Mouse (Mus musculus): ENCODE data around the gene Proca1. TPM values are rescaled to one million over a fixed set of nuclear protein-coding genes. Genes with fewer than 3 reads are reported as not detected.

Proca1 gene
- polyA plus RNA-seq, 1 experiment from 2014 or later: 2.4 TPM

- ATAC-seq (ENCODE audit: low read depth): no peak
- Histone ChIP-seq H3K27me3 (replicated peaks; ENCODE audit: control insufficient read depth, insufficient read depth, low read length) (no peaks in the 10 kb centered on the region), H3K9me3 (ENCODE audit: control insufficient read depth, low read length) (no peaks in the 10 kb centered on the region), H3K9ac (ENCODE audit: low read depth, low read length) (no peak overlapping the region), H3K4me2 (ENCODE audit: low read depth, low read length) (no peak overlapping the region), H3K27ac (replicated peaks; ENCODE audit: low read depth, low read length) (no peak overlapping the region), H3K4me3 (ENCODE audit: low read depth, low read length) (no peak overlapping the region), H3K36me3 (ENCODE audit: control insufficient read depth, insufficient read depth, low read length) (peaks cover 99% of the 10 kb centered on the region), H3K4me1 (ENCODE audit: control insufficient read depth, insufficient read depth, low read length) (no peaks in the 10 kb centered on the region)
- 91% methylated on average over 14 of the region's 14 CpGs for WGBS
- DNase-seq (ENCODE audit: low spot score): no peak
Measured at GRCm38 (mm10) chr11:78213086-78213817, 20.1 kb downstream of the Proca1 start.

DNA sequence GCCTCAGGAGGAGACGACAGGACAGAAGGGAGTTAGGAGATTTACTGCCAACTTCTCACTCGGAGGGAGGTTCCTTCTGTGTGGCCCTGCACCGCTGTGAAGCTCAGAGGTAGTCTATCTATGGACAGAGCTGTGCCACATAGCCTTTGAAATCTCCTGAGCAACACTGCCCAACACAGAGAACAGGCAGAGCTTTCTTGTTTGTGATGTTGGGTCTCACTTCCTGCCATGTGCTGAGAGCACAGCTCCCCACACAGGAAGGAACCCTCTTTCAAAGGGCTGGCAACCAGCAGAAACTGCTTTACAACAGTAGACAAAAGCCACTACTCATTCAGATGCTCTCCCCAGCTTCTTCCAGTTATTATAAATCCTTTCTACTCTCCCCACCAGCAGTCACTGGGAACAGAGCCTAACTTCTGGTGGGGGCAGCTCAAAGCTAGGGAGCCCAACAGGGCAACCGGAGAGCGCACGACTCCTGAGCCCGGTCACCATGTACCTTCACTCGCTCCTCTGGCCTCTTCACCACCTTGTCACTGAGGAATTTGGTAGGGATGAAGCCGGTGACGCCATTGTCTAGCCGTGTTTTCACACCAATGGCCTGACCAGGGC lies 22.6 kb downstream of the Proca1 start:
- no peaks in the 10 kb centered on the region for H3K9me3 ChIP-seq (ENCODE audit: control insufficient read depth, low read length)
- ATAC-seq (ENCODE audit: low read depth): no peak
- no peaks in the 10 kb centered on the region for H3K4me1 ChIP-seq (ENCODE audit: control insufficient read depth, insufficient read depth, low read length)
- 91% methylated on average over 11 of the region's 11 CpGs for WGBS
- H3K4me3 ChIP-seq (ENCODE audit: low read depth, low read length): no peak overlapping the region
- H3K4me2 ChIP-seq (ENCODE audit: low read depth, low read length): no peak overlapping the region
- no peak overlapping the region for H3K9ac ChIP-seq (ENCODE audit: low read depth, low read length)
- no peak for DNase-seq (ENCODE audit: low spot score)
- no peak overlapping the region for H3K27ac ChIP-seq (replicated peaks; ENCODE audit: low read depth, low read length)
- no peaks in the 10 kb centered on the region for H3K27me3 ChIP-seq (replicated peaks; ENCODE audit: control insufficient read depth, insufficient read depth, low read length)
- H3K36me3 ChIP-seq (ENCODE audit: control insufficient read depth, insufficient read depth, low read length): peaks cover 99% of the 10 kb centered on the region

GRCm38 (mm10) chr11:78223586-78223985 lies 30.4 kb downstream of the Proca1 start:
- no peak overlapping the region for H3K27ac ChIP-seq (replicated peaks; ENCODE audit: low read depth, low read length)
- peaks cover 98% of the 10 kb centered on the region for H3K36me3 ChIP-seq (ENCODE audit: control insufficient read depth, insufficient read depth, low read length)
- H3K9ac ChIP-seq (ENCODE audit: low read depth, low read length): no peak overlapping the region
- 89% methylated on average over 4 of the region's 4 CpGs for whole genome bisulfite sequencing
- no peaks in the 10 kb centered on the region for H3K27me3 ChIP-seq (replicated peaks; ENCODE audit: control insufficient read depth, insufficient read depth, low read length)
- no peak overlapping the region for H3K4me2 ChIP-seq (ENCODE audit: low read depth, low read length)
- H3K4me1 ChIP-seq (ENCODE audit: control insufficient read depth, insufficient read depth, low read length): no peaks in the 10 kb centered on the region
- H3K4me3 ChIP-seq (ENCODE audit: low read depth, low read length): no peak overlapping the region
- no peak for ATAC-seq (ENCODE audit: low read depth)
- DNase-seq (ENCODE audit: low spot score): no peak
- H3K9me3 ChIP-seq (ENCODE audit: control insufficient read depth, low read length): no peaks in the 10 kb centered on the region

DNA sequence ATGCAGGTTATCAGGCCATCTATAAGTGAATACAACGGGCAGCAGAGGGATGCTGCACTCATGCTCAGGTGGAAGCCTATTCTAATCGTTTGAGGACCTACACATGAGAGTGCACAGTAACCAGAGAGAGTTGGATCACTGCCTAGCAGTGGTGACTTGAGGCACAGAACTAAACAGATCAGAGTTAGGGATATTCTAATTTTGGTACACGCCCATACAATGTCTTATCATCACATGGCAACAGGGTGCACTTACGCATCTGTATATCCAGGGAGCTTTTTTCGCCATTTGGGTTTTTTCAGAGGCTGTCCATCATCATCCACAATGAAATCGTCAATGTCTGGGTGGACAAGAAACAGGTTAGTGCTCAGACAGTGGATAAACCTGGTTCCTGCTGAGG lies 38.3 kb downstream of the Proca1 start:
- H3K9me3 ChIP-seq (ENCODE audit: control insufficient read depth, low read length): no peaks in the 10 kb centered on the region
- peaks cover 79% of the 10 kb centered on the region for H3K36me3 ChIP-seq (ENCODE audit: control insufficient read depth, insufficient read depth, low read length)
- DNase-seq (ENCODE audit: low spot score) (no peak), ATAC-seq (ENCODE audit: low read depth) (no peak)
- no peak overlapping the region for H3K4me2 ChIP-seq (ENCODE audit: low read depth, low read length)
- 91% methylated on average over 6 of the region's 6 CpGs for WGBS
- H3K9ac ChIP-seq (ENCODE audit: low read depth, low read length): no peak overlapping the region
- H3K4me3 ChIP-seq (ENCODE audit: low read depth, low read length): no peak overlapping the region
- H3K4me1 ChIP-seq (ENCODE audit: control insufficient read depth, insufficient read depth, low read length): no peaks in the 10 kb centered on the region
- no peak overlapping the region for H3K27ac ChIP-seq (replicated peaks; ENCODE audit: low read depth, low read length)
- H3K27me3 ChIP-seq (replicated peaks; ENCODE audit: control insufficient read depth, insufficient read depth, low read length): no peaks in the 10 kb centered on the region

GRCm38 (mm10) chr11:78240193-78240857 lies 47.1 kb downstream of the Proca1 start:
- no peak overlapping the region for H3K4me3 ChIP-seq (ENCODE audit: low read depth, low read length)
- DNase-seq (ENCODE audit: low spot score): no peak
- peaks cover 26% of the 10 kb centered on the region for H3K36me3 ChIP-seq (ENCODE audit: control insufficient read depth, insufficient read depth, low read length)
- no peak overlapping the region for H3K4me2 ChIP-seq (ENCODE audit: low read depth, low read length)
- 91% methylated on average over 9 of the region's 9 CpGs for WGBS
- no peaks in the 10 kb centered on the region for H3K27me3 ChIP-seq (replicated peaks; ENCODE audit: control insufficient read depth, insufficient read depth, low read length)
- peaks cover 8% of the 10 kb centered on the region for H3K4me1 ChIP-seq (ENCODE audit: control insufficient read depth, insufficient read depth, low read length)
- no peak overlapping the region for H3K27ac ChIP-seq (replicated peaks; ENCODE audit: low read depth, low read length)
- no peak for ATAC-seq (ENCODE audit: low read depth)
- H3K9ac ChIP-seq (ENCODE audit: low read depth, low read length): no peak overlapping the region
- no peaks in the 10 kb centered on the region for H3K9me3 ChIP-seq (ENCODE audit: control insufficient read depth, low read length)

DNA sequence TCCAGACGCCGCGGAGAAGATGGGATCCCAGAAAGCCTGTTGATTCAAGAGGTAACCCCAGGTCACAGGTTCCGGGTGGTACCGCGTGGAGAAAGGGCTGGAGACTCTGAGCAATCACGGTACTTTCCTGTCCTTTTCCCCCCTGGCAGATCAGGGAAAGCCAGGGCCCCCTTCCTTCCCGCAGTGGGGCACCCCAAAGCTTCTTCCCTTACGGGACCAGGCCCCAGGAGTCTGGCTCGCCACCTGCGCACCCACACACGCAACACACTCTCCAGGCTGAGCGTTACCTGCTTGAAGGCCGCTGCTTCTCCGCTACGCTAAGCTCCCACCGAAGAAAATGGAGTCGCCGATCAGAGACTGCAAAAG lies 52.1 kb downstream of the Proca1 start:
- WGBS: under 1% methylated on average over 18 of the region's 19 CpGs
- DNase-seq (ENCODE audit: low spot score) (no peak), ATAC-seq (ENCODE audit: low read depth) (no peak)
- H3K9ac ChIP-seq (ENCODE audit: low read depth, low read length): peak overlapping the region; percentile 96
- H3K36me3 ChIP-seq (ENCODE audit: control insufficient read depth, insufficient read depth, low read length): peaks cover 12% of the 10 kb centered on the region
- H3K27ac ChIP-seq (replicated peaks; ENCODE audit: low read depth, low read length): peak overlapping the region; percentile 96
- H3K9me3 ChIP-seq (ENCODE audit: control insufficient read depth, low read length): no peaks in the 10 kb centered on the region
- H3K4me1 ChIP-seq (ENCODE audit: control insufficient read depth, insufficient read depth, low read length): peaks cover 21% of the 10 kb centered on the region
- peak overlapping the region; percentile 82 for H3K4me2 ChIP-seq (ENCODE audit: low read depth, low read length)
- no peaks in the 10 kb centered on the region for H3K27me3 ChIP-seq (replicated peaks; ENCODE audit: control insufficient read depth, insufficient read depth, low read length)
- H3K4me3 ChIP-seq (ENCODE audit: low read depth, low read length): peak overlapping the region; percentile 85

DNA sequence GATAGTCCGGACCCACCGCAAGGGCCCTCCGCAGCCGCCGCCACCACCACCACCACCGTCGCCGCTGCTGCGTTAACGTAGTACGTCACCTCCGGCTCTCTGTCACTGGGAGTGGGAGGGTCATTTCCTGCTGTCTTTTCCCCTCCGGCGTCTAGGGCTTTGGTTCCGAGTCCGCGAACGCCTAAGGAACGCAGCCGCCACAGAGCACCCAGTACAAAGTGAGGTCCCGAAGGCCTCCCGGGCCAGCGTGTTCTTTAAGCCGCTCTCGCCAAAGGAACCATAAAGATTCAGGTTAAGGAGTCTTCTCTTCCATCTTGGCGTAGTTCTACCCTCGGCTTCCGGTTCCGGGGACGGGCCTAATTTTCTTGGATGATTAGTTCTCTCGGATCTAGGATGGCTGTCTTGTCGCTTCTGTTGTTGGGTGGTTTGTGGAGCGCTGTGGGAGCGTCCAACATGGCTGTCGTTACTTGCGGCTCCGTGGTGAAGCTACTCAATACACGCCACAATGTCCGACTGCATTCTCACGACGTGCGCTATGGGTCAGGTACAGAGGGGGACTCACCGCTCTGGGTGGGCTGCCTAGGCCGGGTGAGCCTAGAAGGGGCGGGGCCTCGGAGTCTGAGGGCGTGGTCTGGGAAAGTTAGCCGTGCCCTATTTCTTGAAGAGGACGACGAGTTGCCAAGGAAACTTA lies 52.6 kb downstream of the Proca1 start, which contains the start of the genes Sdf2 and Supt6:
Sdf2 (plus strand) TSS at position 120 of the 691 bp plus-strand sequence.
Supt6 (minus strand) TSS at position 361 of the 691 bp plus-strand sequence.
- Histone ChIP-seq H3K27ac (replicated peaks; ENCODE audit: low read depth, low read length) (peak within 1 kb of the TSS; percentile 96), H3K4me3 (ENCODE audit: low read depth, low read length) (peak within 1 kb of the TSS; percentile 85), H3K9ac (ENCODE audit: low read depth, low read length) (peak within 1 kb of the TSS; percentile 96), H3K9me3 (ENCODE audit: control insufficient read depth, low read length) (no peaks in the 10 kb centered on the region), H3K36me3 (ENCODE audit: control insufficient read depth, insufficient read depth, low read length) (peaks cover 11% of the 10 kb centered on the region), H3K27me3 (replicated peaks; ENCODE audit: control insufficient read depth, insufficient read depth, low read length) (no peaks in the 10 kb centered on the region), H3K4me2 (ENCODE audit: low read depth, low read length) (peak within 1 kb of the TSS; percentile 82), H3K4me1 (ENCODE audit: control insufficient read depth, insufficient read depth, low read length) (peaks cover 21% of the 10 kb centered on the region)
- DNase-seq (ENCODE audit: low spot score) (peak; percentile 94), ATAC-seq (ENCODE audit: low read depth) (peak; percentile 93)
- under 1% methylated on average over 42 of the region's 50 CpGs for WGBS

DNA sequence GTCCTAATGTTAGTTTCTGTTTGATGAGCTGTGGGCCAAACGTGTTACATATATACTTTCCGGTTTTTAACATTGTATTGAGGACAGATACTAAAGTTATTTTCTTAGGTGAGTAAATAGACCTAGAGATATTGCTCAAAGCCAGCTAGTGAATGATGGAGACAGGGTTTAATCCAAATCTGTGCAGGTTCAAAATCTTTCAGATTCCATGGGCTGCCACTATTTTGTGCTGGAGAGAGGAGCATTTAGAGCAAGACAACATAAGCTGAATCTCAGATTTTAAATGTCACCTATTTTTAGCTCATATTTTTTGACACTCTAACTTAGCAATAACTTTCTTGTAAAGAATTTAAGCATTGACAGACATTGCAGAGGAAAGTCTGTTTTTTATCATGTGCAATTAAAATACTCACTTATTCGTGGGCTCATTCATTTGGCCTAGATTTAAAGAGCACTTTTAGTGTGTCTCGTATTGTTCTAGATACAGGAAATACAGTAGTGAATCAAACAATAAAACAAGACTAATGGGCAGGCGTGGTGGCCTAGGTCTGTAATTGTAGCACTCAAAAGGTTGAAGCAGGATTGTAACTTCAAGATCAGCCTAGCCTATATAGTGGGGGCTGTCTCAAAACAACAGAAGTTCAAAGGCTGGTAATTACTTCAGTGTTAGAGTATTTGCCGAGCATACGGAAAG lies 53.3 kb downstream of the Proca1 start:
- H3K4me2 ChIP-seq (ENCODE audit: low read depth, low read length): peak overlapping the region; percentile 82
- peak overlapping the region; percentile 85 for H3K4me3 ChIP-seq (ENCODE audit: low read depth, low read length)
- H3K27me3 ChIP-seq (replicated peaks; ENCODE audit: control insufficient read depth, insufficient read depth, low read length): no peaks in the 10 kb centered on the region
- ATAC-seq (ENCODE audit: low read depth): no peak
- DNase-seq (ENCODE audit: low spot score): no peak
- H3K27ac ChIP-seq (replicated peaks; ENCODE audit: low read depth, low read length): peak overlapping the region; percentile 96
- peaks cover 16% of the 10 kb centered on the region; the same call in 1 of the 2 replicates for H3K36me3 ChIP-seq (ENCODE audit: control insufficient read depth, insufficient read depth, low read length)
- peaks cover 21% of the 10 kb centered on the region for H3K4me1 ChIP-seq (ENCODE audit: control insufficient read depth, insufficient read depth, low read length)
- WGBS: 42% methylated on average over 7 of the region's 7 CpGs
- H3K9me3 ChIP-seq (ENCODE audit: control insufficient read depth, low read length): no peaks in the 10 kb centered on the region
- H3K9ac ChIP-seq (ENCODE audit: low read depth, low read length): peak overlapping the region; percentile 96
